Mouse (Mus musculus) B cell, adult 67 days (primary cell): ENCODE measurements around the gene Slc7a9. TPM values are rescaled to one million over a fixed set of nuclear protein-coding genes. Genes with fewer than 3 reads are reported as not detected.

ENCODE experiments used
- total RNA-seq, 2 experiments: library from RNA; stranded (reverse); gene quantifications; 4 replicates each; pipeline ENCODE4 v1.2.4; 2023

The Slc7a9 gene
- total RNA-seq: not detected

DNA sequence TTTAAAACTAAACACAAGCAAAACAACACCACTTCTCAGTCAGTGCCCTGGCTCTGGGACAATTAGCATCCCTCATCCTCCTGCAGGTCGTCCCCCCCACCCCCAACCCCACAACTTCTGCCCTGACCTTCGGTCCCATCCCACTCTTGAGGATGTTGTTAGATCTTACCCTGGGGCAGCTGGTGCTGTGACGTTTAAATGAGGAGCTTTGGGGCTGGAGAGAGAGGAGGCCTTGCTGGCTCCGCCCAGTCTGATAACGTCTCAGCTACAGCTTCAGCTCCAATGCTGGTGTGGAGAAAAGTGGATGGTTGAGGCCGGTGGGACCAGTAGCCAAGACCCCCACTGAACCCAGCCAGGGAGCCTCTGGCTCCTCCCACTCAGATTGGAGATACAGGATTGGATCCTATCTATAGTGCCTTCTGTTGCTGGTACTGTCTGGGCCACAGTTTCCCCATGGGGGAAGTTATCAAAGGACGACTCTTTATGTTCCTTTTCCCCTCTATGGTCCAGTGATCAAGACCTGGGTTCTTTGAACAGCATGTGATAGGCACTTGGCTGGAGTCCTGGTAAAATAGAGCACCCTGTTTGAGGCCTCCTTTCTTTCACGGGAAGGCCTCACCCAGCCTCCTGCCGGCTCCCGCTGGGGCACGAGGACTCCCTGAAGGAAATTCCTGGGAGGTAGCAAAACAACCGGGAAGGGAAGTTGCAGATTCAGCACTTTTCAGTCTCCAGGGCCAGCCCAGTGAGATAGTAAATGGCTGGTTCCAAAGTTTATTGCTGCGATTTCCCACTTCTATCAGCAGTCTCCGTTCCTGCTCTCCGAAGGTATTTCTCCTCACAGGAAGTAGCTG lies at the start of gene Slc7a9:
Slc7a9 (plus strand) TSS at position 801 of the 851 bp plus-strand sequence.

Other genes starting within 250 kb of the Slc7a9 start
- not detected for gene Lrp3, start 233.3 kb upstream of the Slc7a9 start, total RNA-seq
- 10 to 100 TPM; 16.5 to 18.6 TPM for gene Gpatch1, start 130.4 kb upstream of the Slc7a9 start, total RNA-seq
- gene Rhpn2, start 114.6 kb upstream of the Slc7a9 start, total RNA-seq: under 1 TPM; 0.46 to 0.77 TPM
- gene Faap24, start 52.0 kb upstream of the Slc7a9 start, total RNA-seq: 10 to 100 TPM; 11.6 to 15.0 TPM
- gene Cep89, start 51.8 kb upstream of the Slc7a9 start, total RNA-seq: 10 to 100 TPM; 39.2 to 47.8 TPM
- gene Tdrd12, start 88.9 kb downstream of the Slc7a9 start, total RNA-seq: not detected
- gene Nudt19, start 107.5 kb downstream of the Slc7a9 start, total RNA-seq: 10 to 100 TPM; 26.4 to 32.5 TPM
- under 1 TPM in 1 of 2 experiments, not detected in 1; 0.09 TPM for gene Rgs9bp, start 136.8 kb downstream of the Slc7a9 start, total RNA-seq
- 10 to 100 TPM; 43.7 to 51.3 TPM for gene Ankrd27, start 137.4 kb downstream of the Slc7a9 start, total RNA-seq
- 10 to 100 TPM; 49.4 to 53.5 TPM for gene Pdcd5, start 198.7 kb downstream of the Slc7a9 start, total RNA-seq